Mouse (Mus musculus) stomach, embryonic 15.5 days (tissue): Measurements from ENCODE around the gene Ldb3. TPM values are rescaled to one million over a fixed set of nuclear protein-coding genes. Genes with fewer than 3 reads are reported as not detected.

Source experiments
- ATAC-seq: fragments of 200-750 bp; cut with Nextera tagmentation; 2 replicates; pipeline ENCODE4 v1.8.0; 2017; ENCODE audit warnings: low read depth, moderate number of reproducible peaks, moderate TSS enrichment; ENCODE audit not compliant: insufficient read depth, low FRiP score
- H3K27ac ChIP-seq: fragments of 300-500 bp; sonication (generic); 2 replicates; pipeline ENCODE4 v1.5.1; 2015; ENCODE audit warnings: mild to moderate bottlenecking, inconsistent platforms
- H3K27me3 ChIP-seq: fragments of 300-500 bp; sonication (generic); replicated peaks from 2 replicates; pipeline ENCODE4 v1.6.1; 2015; ENCODE audit warnings: inconsistent platforms
- H3K36me3 ChIP-seq: fragments of 300-500 bp; sonication (generic); 2 replicates; pipeline ENCODE4 v1.6.1; 2015; ENCODE audit warnings: inconsistent platforms
- H3K4me1 ChIP-seq: fragments of 300-500 bp; sonication (generic); 2 replicates; pipeline ENCODE4 v1.6.1; 2015; ENCODE audit warnings: inconsistent platforms
- H3K4me2 ChIP-seq: fragments of 300-500 bp; sonication (generic); 2 replicates; pipeline ENCODE4 v1.6.1; 2015; ENCODE audit warnings: mild to moderate bottlenecking, inconsistent platforms
- H3K4me3 ChIP-seq: fragments of 300-500 bp; sonication (generic); replicated peaks from 2 replicates; pipeline ENCODE4 v1.5.1; 2015; ENCODE audit warnings: inconsistent platforms
- H3K9ac ChIP-seq: fragments of 300-500 bp; sonication (generic); 2 replicates; pipeline ENCODE4 v1.6.1; 2015; ENCODE audit warnings: inconsistent platforms
- H3K9me3 ChIP-seq: fragments of 300-500 bp; sonication (generic); 2 replicates; pipeline ENCODE4 v1.6.1; 2016; ENCODE audit warnings: inconsistent platforms
- WGBS: fragments of 180-500 bp; shearing (Covaris S2); methylation state at CpG from one replicate; pipeline ENCODE4 v1.1.7; 2015; 5-methylcytosine and 5-hydroxymethylcytosine counted together
- polyA plus RNA-seq: library from polyadenylated mRNA; unstranded; fragments of >200 nt; fragmentation: Nextera tagmentation; extraction: Ambion mirVana; gene quantifications from 2 replicates; pipeline ENCODE4 v1.2.1, GENCODE M21; 2015

Ldb3 gene
- 2.5 and 4.1 TPM in 2 replicates for polyA plus RNA-seq

GRCm38 (mm10) chr14:34588498-34588897 is at the start of gene Ldb3:
Gene Ldb3 (minus strand): TSS chr14:34588682.
- H3K27me3 ChIP-seq, result no peaks in the 10 kb centered on the region
- no peak within 1 kb of the TSS for H3K4me3 ChIP-seq
- no peaks in the 10 kb centered on the region for H3K36me3 ChIP-seq
- WGBS, result 58% methylated on average over 8 of the region's 8 CpGs
- peak; percentile 50; the same call in 1 of the 2 replicates for ATAC-seq
- peaks cover 5% of the 10 kb centered on the region; the same call in 1 of the 2 replicates for H3K4me1 ChIP-seq
- H3K27ac ChIP-seq, result no peak within 1 kb of the TSS
- H3K4me2 ChIP-seq, result no peak within 1 kb of the TSS
- no peak within 1 kb of the TSS for H3K9ac ChIP-seq
- no peaks in the 10 kb centered on the region for H3K9me3 ChIP-seq

- Histone ChIP-seq H3K4me2 (no peak overlapping the region), H3K4me3 (no peak overlapping the region), H3K36me3 (no peaks in the 10 kb centered on the region), H3K9ac (no peak overlapping the region), H3K9me3 (no peaks in the 10 kb centered on the region), H3K27ac (no peak overlapping the region), H3K4me1 (no peaks in the 10 kb centered on the region), H3K27me3 (no peaks in the 10 kb centered on the region)
- WGBS, result 77% methylated on average over 6 of the region's 6 CpGs
- no peak for ATAC-seq
Measured at GRCm38 (mm10) chr14:34635721-34636120, 47.2 kb upstream of the Ldb3 start.

GRCm38 (mm10) chr14:34635192-34635591 is 46.7 kb upstream of the Ldb3 start:
- no peak overlapping the region for H3K4me2 ChIP-seq
- ATAC-seq, result no peak
- no peaks in the 10 kb centered on the region for H3K36me3 ChIP-seq
- 29% methylated on average over 7 of the region's 7 CpGs for WGBS
- H3K4me3 ChIP-seq, result no peak overlapping the region
- H3K27me3 ChIP-seq, result no peaks in the 10 kb centered on the region
- no peak overlapping the region for H3K27ac ChIP-seq
- no peaks in the 10 kb centered on the region for H3K9me3 ChIP-seq
- no peaks in the 10 kb centered on the region for H3K4me1 ChIP-seq
- H3K9ac ChIP-seq, result no peak overlapping the region

- Histone ChIP-seq H3K27ac (no peak overlapping the region), H3K9me3 (no peaks in the 10 kb centered on the region), H3K27me3 (no peaks in the 10 kb centered on the region), H3K36me3 (no peaks in the 10 kb centered on the region), H3K9ac (no peak overlapping the region), H3K4me2 (no peak overlapping the region), H3K4me3 (no peak overlapping the region), H3K4me1 (no peaks in the 10 kb centered on the region)
- WGBS, result 60% methylated on average over 10 of the region's 10 CpGs
- ATAC-seq, result no peak; the same call in 1 of the 2 replicates
Measured at GRCm38 (mm10) chr14:34632722-34633448, 44.4 kb upstream of the Ldb3 start.

GRCm38 (mm10) chr14:34626824-34627223 is 38.3 kb upstream of the Ldb3 start:
- Histone ChIP-seq H3K9me3 (no peaks in the 10 kb centered on the region), H3K27me3 (no peaks in the 10 kb centered on the region), H3K36me3 (no peaks in the 10 kb centered on the region), H3K27ac (no peak overlapping the region), H3K4me1 (no peaks in the 10 kb centered on the region), H3K4me3 (no peak overlapping the region), H3K9ac (no peak overlapping the region), H3K4me2 (no peak overlapping the region)
- 71% methylated on average over 7 of the region's 7 CpGs for WGBS
- ATAC-seq, result peak; percentile 75; the same call in 1 of the 2 replicates

GRCm38 (mm10) chr14:34623531-34624210 is 35.2 kb upstream of the Ldb3 start:
- Histone ChIP-seq H3K9ac (no peak overlapping the region), H3K36me3 (no peaks in the 10 kb centered on the region), H3K9me3 (no peaks in the 10 kb centered on the region), H3K4me2 (no peak overlapping the region), H3K27me3 (no peaks in the 10 kb centered on the region), H3K27ac (no peak overlapping the region), H3K4me1 (no peaks in the 10 kb centered on the region), H3K4me3 (no peak overlapping the region)
- ATAC-seq, result peak; percentile 72; the same call in 1 of the 2 replicates
- WGBS, result 65% methylated on average over 16 of the region's 16 CpGs

GRCm38 (mm10) chr14:34623074-34623473 is 34.6 kb upstream of the Ldb3 start:
- Histone ChIP-seq H3K4me3 (no peak overlapping the region), H3K27ac (no peak overlapping the region), H3K4me1 (no peaks in the 10 kb centered on the region), H3K36me3 (no peaks in the 10 kb centered on the region), H3K4me2 (no peak overlapping the region), H3K9ac (no peak overlapping the region), H3K9me3 (no peaks in the 10 kb centered on the region), H3K27me3 (no peaks in the 10 kb centered on the region)
- no peak for ATAC-seq
- 79% methylated on average over 5 of the region's 5 CpGs for WGBS

GRCm38 (mm10) chr14:34620611-34621376 is 32.3 kb upstream of the Ldb3 start:
- H3K27ac ChIP-seq, result no peak overlapping the region
- H3K4me1 ChIP-seq, result 0 out of 2 replicates have a peak, but pooled peaks cover 2% of the 10 kb centered on the region
- H3K9ac ChIP-seq, result no peak overlapping the region
- no peaks in the 10 kb centered on the region for H3K27me3 ChIP-seq
- WGBS, result 37% methylated on average over 10 of the region's 10 CpGs
- ATAC-seq, result no peak
- H3K36me3 ChIP-seq, result no peaks in the 10 kb centered on the region
- no peak overlapping the region for H3K4me2 ChIP-seq
- H3K9me3 ChIP-seq, result no peaks in the 10 kb centered on the region
- no peak overlapping the region for H3K4me3 ChIP-seq

GRCm38 (mm10) chr14:34618808-34619207 is 30.3 kb upstream of the Ldb3 start:
- peak; percentile 63; the same call in 1 of the 2 replicates for ATAC-seq

GRCm38 (mm10) chr14:34616821-34617220 is 28.3 kb upstream of the Ldb3 start:
- Histone ChIP-seq H3K9me3 (no peaks in the 10 kb centered on the region), H3K4me3 (no peak overlapping the region), H3K36me3 (no peaks in the 10 kb centered on the region), H3K27ac (peak overlapping the region; percentile 33; the same call in 1 of the 2 replicates), H3K9ac (no peak overlapping the region), H3K4me2 (no peak overlapping the region), H3K4me1 (0 out of 2 replicates have a peak, but pooled peaks cover 2% of the 10 kb centered on the region), H3K27me3 (no peaks in the 10 kb centered on the region)
- under 1% methylated on average over 8 of the region's 8 CpGs for WGBS
- ATAC-seq, result peak; percentile 61

More at GRCm38 (mm10) chr14:34618808-34619207, 30.3 kb upstream of the Ldb3 start:
- H3K36me3 ChIP-seq, result no peaks in the 10 kb centered on the region
- 0 out of 2 replicates have a peak, but pooled peaks cover 2% of the 10 kb centered on the region for H3K4me1 ChIP-seq
- no peak overlapping the region for H3K9ac ChIP-seq
- H3K9me3 ChIP-seq, result no peaks in the 10 kb centered on the region
- H3K27me3 ChIP-seq, result no peaks in the 10 kb centered on the region
- WGBS, result 31% methylated on average over 9 of the region's 9 CpGs
- H3K27ac ChIP-seq, result no peak overlapping the region
- H3K4me3 ChIP-seq, result no peak overlapping the region
- H3K4me2 ChIP-seq, result no peak overlapping the region

GRCm38 (mm10) chr14:34615625-34616024 is 27.1 kb upstream of the Ldb3 start:
- 43% methylated on average over 4 of the region's 4 CpGs for WGBS
- ATAC-seq, result peak; percentile 9; the same call in 1 of the 2 replicates
- H3K27ac ChIP-seq, result peak overlapping the region; percentile 36; the same call in 1 of the 2 replicates

More at GRCm38 (mm10) chr14:34615625-34616024, 27.1 kb upstream of the Ldb3 start:
- no peak overlapping the region for H3K9ac ChIP-seq
- 0 out of 2 replicates have a peak, but pooled peaks cover 2% of the 10 kb centered on the region for H3K4me1 ChIP-seq
- H3K27me3 ChIP-seq, result no peaks in the 10 kb centered on the region
- H3K4me3 ChIP-seq, result no peak overlapping the region
- peak overlapping the region; percentile 52; the same call in 1 of the 2 replicates for H3K4me2 ChIP-seq
- no peaks in the 10 kb centered on the region for H3K36me3 ChIP-seq
- no peaks in the 10 kb centered on the region for H3K9me3 ChIP-seq
